Mouse (Mus musculus) myocyte (in vitro differentiated cells): ENCODE data around the gene Wdr25. TPM values are rescaled to one million over a fixed set of nuclear protein-coding genes. Genes with fewer than 3 reads are reported as not detected.

Experiments
- H3K27me3 ChIP-seq: one replicate; pipeline ENCODE4 v1.6.1; 2011; ENCODE audit not compliant: control insufficient read depth, insufficient read depth, insufficient read length
- H3K36me3 ChIP-seq: one replicate; pipeline ENCODE4 v1.6.1; 2011; ENCODE audit not compliant: control insufficient read depth, insufficient read depth
- H3K4me2 ChIP-seq: one replicate; pipeline ENCODE4 v1.6.1; 2011; ENCODE audit warnings: low read depth, control low read depth
- H3K4me3 ChIP-seq: one replicate; pipeline ENCODE4 v1.5.1; 2011; ENCODE audit warnings: mild to moderate bottlenecking, control low read depth, moderate library complexity
- H3K79me2 ChIP-seq: one replicate; pipeline ENCODE4 v1.6.1; 2011; ENCODE audit not compliant: control insufficient read depth, insufficient read depth
- H3ac ChIP-seq: one replicate; pipeline ENCODE4 v1.6.1; 2011; ENCODE audit not compliant: control insufficient read depth, insufficient read length
- CEBPB ChIP-seq: IDR thresholded peaks from 2 replicates; pipeline ENCODE4 v1.6.1; 2011; ENCODE audit warnings: mild to moderate bottlenecking, moderate library complexity; ENCODE audit not compliant: poor library complexity, insufficient read depth, severe bottlenecking
- E2F4 ChIP-seq: IDR thresholded peaks from one replicate; pipeline ENCODE4 v1.6.1; 2011; ENCODE audit warnings: mild to moderate bottlenecking, control low read depth, moderate library complexity; ENCODE audit not compliant: insufficient read depth
- MAX ChIP-seq: IDR thresholded peaks from one replicate; pipeline ENCODE4 v1.6.1; 2011; ENCODE audit warnings: low read depth, mild to moderate bottlenecking, control low read depth
- MYOD1 ChIP-seq, 3 experiments: IDR thresholded peaks; one replicate each; pipeline ENCODE4 v1.6.1; 2011; ENCODE audit warnings: control low read depth in 2 of 3, low read depth in 2 of 3, mild to moderate bottlenecking in 2 of 3, moderate library complexity in 1 of 3; ENCODE audit not compliant: insufficient read length in 2 of 3, control insufficient read depth in 1 of 3
- MYOG ChIP-seq, 3 experiments: IDR thresholded peaks; one replicate each; pipeline ENCODE4 v1.6.1; 2011; ENCODE audit warnings: control low read depth in 2 of 3, low read depth in 2 of 3, mild to moderate bottlenecking in 2 of 3; ENCODE audit not compliant: insufficient read length in 2 of 3, control insufficient read depth in 1 of 3, insufficient read depth in 1 of 3
- POLR2A ChIP-seq: IDR thresholded peaks from one replicate; pipeline ENCODE4 v1.6.1; 2011; ENCODE audit warnings: low read depth, mild to moderate bottlenecking, control low read depth, moderate library complexity; ENCODE audit not compliant: insufficient read length
- POLR2AphosphoS2 ChIP-seq: IDR thresholded peaks from one replicate; pipeline ENCODE4 v1.6.1; 2011; ENCODE audit warnings: low read depth, control low read depth; ENCODE audit not compliant: insufficient read length
- REST ChIP-seq: IDR thresholded peaks from one replicate; pipeline ENCODE4 v1.6.1; 2011; ENCODE audit warnings: mild to moderate bottlenecking, control low read depth, moderate library complexity; ENCODE audit not compliant: insufficient read depth, insufficient read length
- SRF ChIP-seq: IDR thresholded peaks from one replicate; pipeline ENCODE4 v1.6.1; 2011; ENCODE audit warnings: low read depth; ENCODE audit not compliant: control insufficient read depth, insufficient read length
- TCF12 ChIP-seq: IDR thresholded peaks from one replicate; pipeline ENCODE4 v1.6.1; 2011; ENCODE audit warnings: mild to moderate bottlenecking, control low read depth; ENCODE audit not compliant: poor library complexity, insufficient read depth, severe bottlenecking
- TCF3 ChIP-seq: IDR thresholded peaks from one replicate; pipeline ENCODE4 v1.6.1; 2011; ENCODE audit warnings: low read depth, control low read depth; ENCODE audit not compliant: insufficient read length
- USF1 ChIP-seq: IDR thresholded peaks from one replicate; pipeline ENCODE4 v1.6.1; 2011; ENCODE audit warnings: low read depth, mild to moderate bottlenecking, control low read depth, moderate library complexity
- polyA plus RNA-seq: library from polyadenylated mRNA; unstranded; fragments of >200 nt; fragmentation: generic; extraction: Trizol; gene quantifications from one replicate; pipeline ENCODE4 v1.2.1, GENCODE M21; 2012; ENCODE audit warnings: missing spikeins

The Wdr25 gene
- polyA plus RNA-seq, 1 experiment, result 14.0 TPM

- Histone ChIP-seq H3K27me3 (no peaks in the 10 kb centered on the region), H3K36me3 (no peaks in the 10 kb centered on the region), H3ac (no peak overlapping the region), H3K79me2 (no peaks in the 10 kb centered on the region), H3K4me3 (no peak overlapping the region), H3K4me2 (no peak overlapping the region)
- no peak for TF ChIP-seq POLR2AphosphoS2
- TF ChIP-seq REST, result no peak
- no peak for TF ChIP-seq USF1
- TF ChIP-seq POLR2A, result no peak
- TF ChIP-seq MAX, result no peak
- no peak for TF ChIP-seq SRF
- no peak for TF ChIP-seq MYOD1 (IDR thresholded peaks at IDR 0.05; ENCODE audit: control insufficient read depth in 1 of 3, insufficient read length in 2 of 3, low read depth in 2 of 3)
- TF ChIP-seq CEBPB, result no peak
- TF ChIP-seq MYOG (IDR thresholded peaks at IDR 0.05; ENCODE audit: control insufficient read depth in 1 of 3, insufficient read depth in 1 of 3, insufficient read length in 2 of 3, low read depth in 2 of 3), result no peak
Measured at GRCm38 (mm10) chr12:108918753-108919152, 25.3 kb downstream of the Wdr25 start.

GRCm38 (mm10) chr12:108926606-108927111 is 33.2 kb downstream of the Wdr25 start:
- Histone ChIP-seq H3K4me2 (no peak overlapping the region), H3K36me3 (no peaks in the 10 kb centered on the region), H3K4me3 (no peak overlapping the region), H3K27me3 (no peaks in the 10 kb centered on the region), H3K79me2 (no peaks in the 10 kb centered on the region), H3ac (no peak overlapping the region)
- TF ChIP-seq MAX (no peak), REST (no peak), MYOD1 (IDR thresholded peaks at IDR 0.05; ENCODE audit: control insufficient read depth in 1 of 3, insufficient read length in 2 of 3, low read depth in 2 of 3) (no peak), TCF12 (no peak), E2F4 (no peak), POLR2A (no peak), USF1 (no peak), CEBPB (no peak), MYOG (IDR thresholded peaks at IDR 0.05; ENCODE audit: control insufficient read depth in 1 of 3, insufficient read depth in 1 of 3, insufficient read length in 2 of 3, low read depth in 2 of 3) (no peak), POLR2AphosphoS2 (no peak), SRF (no peak), TCF3 (no peak)

- H3K4me2 ChIP-seq, result no peak overlapping the region
- no peak overlapping the region for H3K4me3 ChIP-seq
- TF ChIP-seq USF1 (no peak), MYOD1 (IDR thresholded peaks at IDR 0.05; ENCODE audit: control insufficient read depth in 1 of 3, insufficient read length in 2 of 3, low read depth in 2 of 3) (no peak), MAX (no peak), TCF12 (no peak), TCF3 (no peak), REST (no peak), SRF (no peak), CEBPB (no peak), MYOG (IDR thresholded peaks at IDR 0.05; ENCODE audit: control insufficient read depth in 1 of 3, insufficient read depth in 1 of 3, insufficient read length in 2 of 3, low read depth in 2 of 3) (no peak), POLR2AphosphoS2 (no peak), POLR2A (no peak)
- H3K36me3 ChIP-seq, result no peaks in the 10 kb centered on the region
- H3K79me2 ChIP-seq, result no peaks in the 10 kb centered on the region
- no peak overlapping the region for H3ac ChIP-seq
- no peaks in the 10 kb centered on the region for H3K27me3 ChIP-seq
Measured at GRCm38 (mm10) chr12:108928249-108928648, 34.8 kb downstream of the Wdr25 start.

- H3K36me3 ChIP-seq, result no peaks in the 10 kb centered on the region
- TF ChIP-seq MYOD1 (IDR thresholded peaks at IDR 0.05; ENCODE audit: control insufficient read depth in 1 of 3, insufficient read length in 2 of 3, low read depth in 2 of 3) (peak in 2 of 3 experiments; percentile 41 to 59), MYOG (IDR thresholded peaks at IDR 0.05; ENCODE audit: control insufficient read depth in 1 of 3, insufficient read depth in 1 of 3, insufficient read length in 2 of 3, low read depth in 2 of 3) (peak in 1 of 3 experiments; percentile 15), CEBPB (no peak), E2F4 (no peak), SRF (peak; percentile 52), TCF12 (peak; percentile 31)
- H3K79me2 ChIP-seq, result no peaks in the 10 kb centered on the region
- H3K4me2 ChIP-seq, result no peak overlapping the region
- H3ac ChIP-seq, result no peak overlapping the region
- H3K27me3 ChIP-seq, result no peaks in the 10 kb centered on the region
- H3K4me3 ChIP-seq, result no peak overlapping the region
Measured at GRCm38 (mm10) chr12:108929475-108929874, 36.0 kb downstream of the Wdr25 start.

- Histone ChIP-seq H3K27me3 (no peaks in the 10 kb centered on the region), H3ac (no peak overlapping the region), H3K4me2 (no peak overlapping the region), H3K79me2 (no peaks in the 10 kb centered on the region), H3K4me3 (no peak overlapping the region), H3K36me3 (no peaks in the 10 kb centered on the region)
- TF ChIP-seq MYOG (IDR thresholded peaks at IDR 0.05; ENCODE audit: control insufficient read depth in 1 of 3, insufficient read depth in 1 of 3, insufficient read length in 2 of 3, low read depth in 2 of 3), result peak in 1 of 3 experiments; percentile 32
- TF ChIP-seq MYOD1 (IDR thresholded peaks at IDR 0.05; ENCODE audit: control insufficient read depth in 1 of 3, insufficient read length in 2 of 3, low read depth in 2 of 3), result no peak
- no peak for TF ChIP-seq POLR2A
- no peak for TF ChIP-seq POLR2AphosphoS2
Measured at GRCm38 (mm10) chr12:108931341-108932053, 38.1 kb downstream of the Wdr25 start.
